Mouse (Mus musculus) left cerebral cortex, adult 2 months (tissue): ENCODE results near the gene Hoxa4. TPM values are rescaled to one million over a fixed set of nuclear protein-coding genes. Genes with fewer than 3 reads are reported as not detected.

Source experiments
- DNase-seq, 2 experiments: peaks; one replicate each; pipeline ENCODE4 v3.0.0; 2021 to 2022; ENCODE audit warnings: low spot score in 2 of 2, mixed read lengths in 1 of 2; ENCODE audit errors: extremely low spot score in 1 of 2
- H3K27ac ChIP-seq: fragments of 200-600 bp; 2 replicates; pipeline ENCODE4 v1.8.1; 2022
- H3K4me3 ChIP-seq: fragments of 200-600 bp; 2 replicates; pipeline ENCODE4 v1.8.1; 2022
- CTCF ChIP-seq: fragments of 200-600 bp; IDR thresholded peaks from 2 replicates; pipeline ENCODE4 v1.8.1; 2022; ENCODE audit warnings: antibody characterized with exemption, mild to moderate bottlenecking, moderate library complexity
- intact Hi-C: fragments of 180-260 bp; cut with DNase I; formaldehyde crosslinking; loops from one replicate; pipeline ENCODE4 v1.15.1; 2025
- total RNA-seq, 2 experiments: library from RNA; stranded (reverse); gene quantifications; 2 replicates each; pipeline ENCODE4 v1.2.3; 2021

The Hoxa4 gene
- total RNA-seq, 2 experiments from 2014 or later = not detected

- intact Hi-C loops = no loop called here
- TF ChIP-seq CTCF = no peak
- H3K4me3 ChIP-seq = no peak overlapping the region
- no peak for DNase-seq
- H3K27ac ChIP-seq = no peak overlapping the region
These were observed 43.0 kb upstream of the Hoxa4 start for GRCm38 (mm10) chr6:52234428-52235140.

GRCm38 (mm10) chr6:52233546-52234427 lies 42.2 kb upstream of the Hoxa4 start:
- no peak overlapping the region for H3K27ac ChIP-seq
- no peak overlapping the region for H3K4me3 ChIP-seq
- DNase-seq = no peak
- intact Hi-C loops = no loop called here
- TF ChIP-seq CTCF = no peak

GRCm38 (mm10) chr6:52232984-52233545 lies 41.5 kb upstream of the Hoxa4 start:
- DNase-seq = no peak
- intact Hi-C loops = no loop called here
- TF ChIP-seq CTCF = no peak
- no peak overlapping the region for H3K4me3 ChIP-seq
- H3K27ac ChIP-seq = no peak overlapping the region

GRCm38 (mm10) chr6:52232568-52232965 lies 41.0 kb upstream of the Hoxa4 start:
- no peak overlapping the region for H3K4me3 ChIP-seq
- intact Hi-C loops = no loop called here
- no peak for TF ChIP-seq CTCF
- no peak overlapping the region for H3K27ac ChIP-seq
- DNase-seq = no peak

- no peak for DNase-seq
- Histone ChIP-seq H3K4me3 (no peak overlapping the region), H3K27ac (no peak overlapping the region)
- no peak for TF ChIP-seq CTCF
- intact Hi-C loops = no loop called here
These were observed 40.5 kb upstream of the Hoxa4 start for GRCm38 (mm10) chr6:52231885-52232567.

GRCm38 (mm10) chr6:52230516-52231165 lies 39.1 kb upstream of the Hoxa4 start, which contains the start of gene Hoxa9:
TSS of gene Hoxa9 (minus strand) at chr6:52231089.
- H3K4me3 ChIP-seq = no peak within 1 kb of the TSS
- intact Hi-C loops = no loop called here
- DNase-seq = no peak
- no peak within 1 kb of the TSS for H3K27ac ChIP-seq
- no peak for TF ChIP-seq CTCF

GRCm38 (mm10) chr6:52229558-52230416 lies 38.2 kb upstream of the Hoxa4 start:
- no peak for TF ChIP-seq CTCF
- H3K4me3 ChIP-seq = no peak overlapping the region
- no peak for DNase-seq
- no peak overlapping the region for H3K27ac ChIP-seq
- intact Hi-C loops = loop anchor here (10.0 kb wide), 1 partner anchor 845 kb away; no protein-coding TSS in a partner anchor

- TF ChIP-seq CTCF = no peak
- intact Hi-C loops = loop anchor here (10.0 kb wide), 1 partner anchor 844 kb away; no protein-coding TSS in a partner anchor
- no peak for DNase-seq
- H3K4me3 ChIP-seq = no peak overlapping the region
- H3K27ac ChIP-seq = no peak overlapping the region
These were observed 37.2 kb upstream of the Hoxa4 start for GRCm38 (mm10) chr6:52228475-52229465.

GRCm38 (mm10) chr6:52227470-52228222 lies 36.1 kb upstream of the Hoxa4 start:
- no peak overlapping the region for H3K4me3 ChIP-seq
- intact Hi-C loops = loop anchor here (10.0 kb wide), 1 partner anchor 843 kb away; no protein-coding TSS in a partner anchor
- DNase-seq = no peak
- no peak for TF ChIP-seq CTCF
- no peak overlapping the region for H3K27ac ChIP-seq
